Mouse (Mus musculus) central nervous system, embryonic 14 days (tissue): Measurements from ENCODE around the gene Sobp. TPM values are rescaled to one million over a fixed set of nuclear protein-coding genes. Genes with fewer than 3 reads are reported as not detected.

Experiments
- polyA plus RNA-seq: library from polyadenylated mRNA; depleted of rRNA; stranded (reverse); fragments of >200 nt; gene quantifications from 2 replicates; pipeline ENCODE4 v1.2.3, GENCODE M21; 2012; rRNA removed

The Sobp gene
- 18.0 and 20.2 TPM in 2 replicates for polyA plus RNA-seq

GRCm38 (mm10) chr10:43174326-43175155 lies at the start of gene Sobp, which contains the start of gene 9030612E09Rik:
Gene Sobp (minus strand): TSS chr10:43174530.
Gene 9030612E09Rik (plus strand): TSS chr10:43174704.

GRCm38 (mm10) chr10:43220910-43221625 lies 46.7 kb upstream of the Sobp start, which contains the start of gene Pdss2:
Gene Pdss2 (plus strand): TSS chr10:43221486.

Other genes starting within 250 kb of the Sobp start
- gene 9030612E09Rik, start 174 bp upstream of the Sobp start, polyA plus RNA-seq, result 3.3 and 3.4 TPM in 2 replicates
- gene Pdss2, start 47.0 kb upstream of the Sobp start, polyA plus RNA-seq, result 11.0 and 11.4 TPM in 2 replicates